In genomic region chr4:150234599-150235327, GRCm38 (mm10) we compare ENCODE assay signal across 9 mouse cellular contexts. TPM values are rescaled to one million over a fixed set of nuclear protein-coding genes. Genes with fewer than 3 reads are reported as not detected.
A peak's percentile ranks its signal among the peaks of the same experiment; 100 is the strongest.
DNase-seq lines count a peak whose midpoint lies in the region; ATAC-seq and TF ChIP-seq lines count a peak whose summit lies in the region.
"Had no signal": no experiment of that assay in that cellular context is flagged by ENCODE, and none has a peak within 500 bp of the region (broad histone marks: within the 10 kb centered on the region; RNA-seq: fewer than 3 reads in every experiment).

No protein-coding gene starts in this region.

- peak overlapping the region; percentile 78 for H3K27ac ChIP-seq in liver, embryonic 11.5 days (ENCODE audit: low read depth, low read length)
- no peak overlapping the region for H3K27ac ChIP-seq in liver, postnatal 0 days (ENCODE audit: low read depth)
- H3K27ac ChIP-seq in hindbrain, embryonic 10.5 days = peak overlapping the region; percentile 99
- H3K27ac ChIP-seq in midbrain, postnatal 0 days (ENCODE audit: low read depth, low read length) = peak overlapping the region; percentile 47
- H3K27ac ChIP-seq in thymus, adult 2 months (ENCODE audit: control insufficient read depth, insufficient read depth, low read length) = no peak overlapping the region

- TF ChIP-seq EP300 in liver, postnatal 0 days (IDR thresholded peaks at IDR 0.05; ENCODE audit: low read depth) = no peak

- DNase-seq in liver, embryonic 11.5 days (ENCODE audit: low spot score) = no peak
- DNase-seq in liver, postnatal 0 days = no peak
- DNase-seq in embryo, embryonic 10.5 days (ENCODE audit: low spot score) = peak; percentile 62
- DNase-seq in hindbrain, embryonic 10.5 days (ENCODE audit: low spot score) = no peak
- DNase-seq in midbrain, postnatal 0 days (ENCODE audit: low spot score) = peak; percentile 47
- no peak for DNase-seq in testis, postnatal 14 days (ENCODE audit: low spot score)
- no peak for DNase-seq in cerebellum, postnatal 36 days
- DNase-seq in thymus, adult 2 months = no peak
- DNase-seq: adrenal gland, postnatal 14 days had no signal

- TF ChIP-seq CTCF in liver, postnatal 0 days (IDR thresholded peaks at IDR 0.05; ENCODE audit: low read depth) = no peak
- TF ChIP-seq CTCF in midbrain, postnatal 0 days (IDR thresholded peaks at IDR 0.05) = no peak
- no peak for TF ChIP-seq CTCF in thymus, adult 2 months (IDR thresholded peaks at IDR 0.05; ENCODE audit: borderline replicate concordance, control insufficient read depth, extremely low read depth, insufficient read depth, low read length, poor library complexity)

- H3K4me2 ChIP-seq in liver, embryonic 11.5 days = no peak overlapping the region
- H3K4me2 ChIP-seq in liver, postnatal 0 days (ENCODE audit: low read depth, low read length) = no peak overlapping the region
- H3K4me2 ChIP-seq in midbrain, postnatal 0 days (ENCODE audit: low read depth, low read length, poor library complexity, severe bottlenecking) = no peak overlapping the region

- no peak overlapping the region for H3K4me3 ChIP-seq in liver, embryonic 11.5 days (ENCODE audit: low read depth, low read length)
- no peak overlapping the region for H3K4me3 ChIP-seq in liver, postnatal 0 days (ENCODE audit: low read depth, low read length)
- H3K4me3 ChIP-seq in hindbrain, embryonic 10.5 days = no peak overlapping the region
- H3K4me3 ChIP-seq in midbrain, postnatal 0 days (ENCODE audit: low read depth, low read length) = no peak overlapping the region
- H3K4me3 ChIP-seq in thymus, adult 2 months (ENCODE audit: control insufficient read depth, insufficient read depth, low read length) = no peak overlapping the region

- ATAC-seq in liver, embryonic 11.5 days (replicated peaks; ENCODE audit: low FRiP score) = no peak
- no peak for ATAC-seq in liver, postnatal 0 days
- no peak for ATAC-seq in midbrain, postnatal 0 days (ENCODE audit: low FRiP score)

- peaks cover 8% of the 10 kb centered on the region for H3K36me3 ChIP-seq in liver, embryonic 11.5 days (ENCODE audit: control insufficient read depth, insufficient read depth, low read length)
- no peaks in the 10 kb centered on the region for H3K36me3 ChIP-seq in liver, postnatal 0 days (replicated peaks; ENCODE audit: insufficient read depth, low read length)
- peaks cover 11% of the 10 kb centered on the region for H3K36me3 ChIP-seq in hindbrain, embryonic 10.5 days
- no peaks in the 10 kb centered on the region for H3K36me3 ChIP-seq in midbrain, postnatal 0 days (ENCODE audit: insufficient read depth, low read length)
- H3K36me3 ChIP-seq in thymus, adult 2 months (ENCODE audit: control insufficient read depth, insufficient read depth, low read length) = no peaks in the 10 kb centered on the region

- TF ChIP-seq POLR2A in thymus, adult 2 months (IDR thresholded peaks at IDR 0.05; ENCODE audit: control insufficient read depth, extremely low read depth, insufficient read depth, low read length, poor library complexity) = no peak

- H3K9ac ChIP-seq in liver, embryonic 11.5 days (ENCODE audit: low read depth, low read length) = peak overlapping the region; percentile 34
- H3K9ac ChIP-seq in liver, postnatal 0 days (replicated peaks) = no peak overlapping the region
- H3K9ac ChIP-seq in midbrain, postnatal 0 days (replicated peaks; ENCODE audit: low read length, poor library complexity, severe bottlenecking) = no peak overlapping the region

- 44% methylated on average over 8 of the region's 8 CpGs for WGBS in liver, embryonic 11.5 days
- WGBS in liver, postnatal 0 days (ENCODE audit: insufficient replicate concordance) = 54% methylated on average over 8 of the region's 8 CpGs
- WGBS in hindbrain, embryonic 10.5 days = 61% methylated on average over 8 of the region's 8 CpGs
- WGBS in midbrain, postnatal 0 days = 28% methylated on average over 8 of the region's 8 CpGs
- WGBS in thymus, adult 2 months = 72% methylated on average over 8 of the region's 8 CpGs

- peaks cover 40% of the 10 kb centered on the region for H3K4me1 ChIP-seq in liver, embryonic 11.5 days (replicated peaks; ENCODE audit: control insufficient read depth, insufficient read depth, low read length)
- peaks cover 21% of the 10 kb centered on the region for H3K4me1 ChIP-seq in liver, postnatal 0 days (ENCODE audit: insufficient read depth)
- H3K4me1 ChIP-seq in hindbrain, embryonic 10.5 days (replicated peaks) = peaks cover 58% of the 10 kb centered on the region
- peaks cover 9% of the 10 kb centered on the region for H3K4me1 ChIP-seq in midbrain, postnatal 0 days (ENCODE audit: insufficient read depth, low read length)
- H3K4me1 ChIP-seq in thymus, adult 2 months (replicated peaks; ENCODE audit: control insufficient read depth, insufficient read depth, low read length) = peaks cover 29% of the 10 kb centered on the region

- H3K27me3 ChIP-seq in liver, embryonic 11.5 days (replicated peaks; ENCODE audit: control insufficient read depth, insufficient read depth, low read length) = 0 out of 2 replicates have a peak, but pooled peaks cover 2% of the 10 kb centered on the region
- H3K27me3 ChIP-seq in liver, postnatal 0 days (ENCODE audit: insufficient read depth, low read length) = no peaks in the 10 kb centered on the region
- 0 out of 2 replicates have a peak, but pooled peaks cover 7% of the 10 kb centered on the region for H3K27me3 ChIP-seq in hindbrain, embryonic 10.5 days (ENCODE audit: insufficient read depth, poor library complexity, severe bottlenecking)
- H3K27me3 ChIP-seq in midbrain, postnatal 0 days (ENCODE audit: insufficient read depth, low read length) = no peaks in the 10 kb centered on the region
- H3K27me3 ChIP-seq in thymus, adult 2 months (ENCODE audit: control insufficient read depth, insufficient read depth, low read length) = no peaks in the 10 kb centered on the region

- H3K9me3 ChIP-seq in liver, embryonic 11.5 days (ENCODE audit: control insufficient read depth, low read length) = no peaks in the 10 kb centered on the region
- H3K9me3 ChIP-seq in liver, postnatal 0 days (ENCODE audit: low read length) = no peaks in the 10 kb centered on the region
- no peaks in the 10 kb centered on the region for H3K9me3 ChIP-seq in hindbrain, embryonic 10.5 days
- no peaks in the 10 kb centered on the region for H3K9me3 ChIP-seq in midbrain, postnatal 0 days (ENCODE audit: low read length)

RNA-seq across cellular contexts. Expression of gene Eno1, which starts 1.8 kb away (rescaled TPM):
- 2,392 and 2,590 TPM in 2 replicates for polyA plus RNA-seq in liver, embryonic 11.5 days (2014; fragmentation: Nextera tagmentation; extraction: Ambion mirVana)
- polyA plus RNA-seq in liver, postnatal 0 days (2015; fragmentation: Nextera tagmentation; extraction: Ambion mirVana) = 574 and 747 TPM in 2 replicates
- 2,517 and 3,327 TPM in 2 replicates for polyA plus RNA-seq in hindbrain, embryonic 10.5 days (2016; fragmentation: Nextera tagmentation; extraction: Ambion mirVana)
- 438 and 440 TPM in 2 replicates for total RNA-seq in midbrain, postnatal 0 days (2014; rRNA removed)
- 1,069 and 1,129 TPM in 2 replicates for polyA plus RNA-seq in midbrain, postnatal 0 days (2015; fragmentation: Nextera tagmentation; extraction: Ambion mirVana)
- 296 and 344 TPM in 2 replicates for polyA plus RNA-seq in thymus, adult 2 months (2012; rRNA removed)

RNA-seq across cellular contexts. Expression of gene Car6, which starts 33.6 kb away (rescaled TPM):
- not detected in 2 replicates for polyA plus RNA-seq in liver, embryonic 11.5 days (2014; fragmentation: Nextera tagmentation; extraction: Ambion mirVana)
- polyA plus RNA-seq in liver, postnatal 0 days (2015; fragmentation: Nextera tagmentation; extraction: Ambion mirVana) = not detected in 2 replicates
- 0.14 TPM in 1 of 2 replicates, not detected in the other for polyA plus RNA-seq in hindbrain, embryonic 10.5 days (2016; fragmentation: Nextera tagmentation; extraction: Ambion mirVana)
- total RNA-seq in midbrain, postnatal 0 days (2014; rRNA removed) = not detected in 2 replicates
- polyA plus RNA-seq in midbrain, postnatal 0 days (2015; fragmentation: Nextera tagmentation; extraction: Ambion mirVana) = not detected in 2 replicates
- polyA plus RNA-seq in thymus, adult 2 months (2012; rRNA removed) = 0.31 and 0.40 TPM in 2 replicates

RNA-seq across cellular contexts. Expression of gene Rere, which starts 46.7 kb away (rescaled TPM):
- polyA plus RNA-seq in liver, embryonic 11.5 days (2014; fragmentation: Nextera tagmentation; extraction: Ambion mirVana) = 22.6 and 23.3 TPM in 2 replicates
- polyA plus RNA-seq in liver, postnatal 0 days (2015; fragmentation: Nextera tagmentation; extraction: Ambion mirVana) = 4.3 and 4.8 TPM in 2 replicates
- 29.4 and 40.4 TPM in 2 replicates for polyA plus RNA-seq in hindbrain, embryonic 10.5 days (2016; fragmentation: Nextera tagmentation; extraction: Ambion mirVana)
- total RNA-seq in midbrain, postnatal 0 days (2014; rRNA removed) = 36.8 and 44.3 TPM in 2 replicates
- 17.9 and 22.7 TPM in 2 replicates for polyA plus RNA-seq in midbrain, postnatal 0 days (2015; fragmentation: Nextera tagmentation; extraction: Ambion mirVana)
- polyA plus RNA-seq in thymus, adult 2 months (2012; rRNA removed) = 52.5 and 62.1 TPM in 2 replicates

Comparison
In these comparisons a context has a peak if more than half of its experiments do, and no peak if none do; other contexts are left out.
1. H3K27ac ChIP-seq: peak in liver, embryonic 11.5 days (single experiment), hindbrain, embryonic 10.5 days (single experiment) and midbrain, postnatal 0 days (single experiment); none in liver, postnatal 0 days (single experiment) and thymus, adult 2 months (single experiment).
2. DNase-seq: peak in embryo, embryonic 10.5 days (single experiment) and midbrain, postnatal 0 days (single experiment); none in liver, embryonic 11.5 days (single experiment), liver, postnatal 0 days (single experiment), hindbrain, embryonic 10.5 days (single experiment), testis, postnatal 14 days (single experiment), cerebellum, postnatal 36 days (0 of 2) and thymus, adult 2 months (single experiment).